Mouse (Mus musculus) cerebellum, adult 9-11 months (tissue): ENCODE measurements around the gene Krt35.
A peak's percentile ranks its signal among the peaks of the same experiment; 100 is the strongest.

Experiments
- DNase-seq: peaks from one replicate; pipeline ENCODE4 v3.0.0; 2022

Gene Krt35

GRCm38 (mm10) chr11:100096141-100096540 lies at the start of gene Krt35:
Gene Krt35 (minus strand): TSS chr11:100096241.
- no peak for DNase-seq

- no peak for DNase-seq
Measured at GRCm38 (mm10) chr11:100145104-100145503, 49.1 kb upstream of the Krt35 start.

- DNase-seq = no peak
Measured at GRCm38 (mm10) chr11:100140966-100141365, 44.9 kb upstream of the Krt35 start.

GRCm38 (mm10) chr11:100139391-100139790 lies 43.4 kb upstream of the Krt35 start:
- DNase-seq = no peak

- DNase-seq = no peak
Measured at GRCm38 (mm10) chr11:100138809-100139208, 42.8 kb upstream of the Krt35 start.

- DNase-seq = no peak
Measured at GRCm38 (mm10) chr11:100137693-100138092, 41.7 kb upstream of the Krt35 start.

- DNase-seq = no peak
Measured at GRCm38 (mm10) chr11:100136559-100136958, 40.5 kb upstream of the Krt35 start.

- DNase-seq = no peak
Measured at GRCm38 (mm10) chr11:100135731-100136130, 39.7 kb upstream of the Krt35 start, which contains the start of gene Krt15. Gene Krt15 (minus strand): TSS chr11:100135928.

- DNase-seq = no peak
Measured at GRCm38 (mm10) chr11:100124901-100125300, 28.9 kb upstream of the Krt35 start.

GRCm38 (mm10) chr11:100121466-100121865 lies 25.4 kb upstream of the Krt35 start, which contains the start of gene Krt13:
Gene Krt13 (minus strand): TSS chr11:100121566.
- no peak for DNase-seq

- DNase-seq = no peak
Measured at GRCm38 (mm10) chr11:100120331-100120730, 24.3 kb upstream of the Krt35 start.

- no peak for DNase-seq
Measured at GRCm38 (mm10) chr11:100113742-100114029, 17.6 kb upstream of the Krt35 start.

GRCm38 (mm10) chr11:100112935-100113741 lies 17.1 kb upstream of the Krt35 start:
- no peak for DNase-seq

- no peak for DNase-seq
Measured at GRCm38 (mm10) chr11:100105576-100106122, 9.6 kb upstream of the Krt35 start, which contains the start of gene Krt36. Gene Krt36 (minus strand): TSS chr11:100105626.

- DNase-seq = no peak
Measured at GRCm38 (mm10) chr11:100102693-100103429, 6.8 kb upstream of the Krt35 start.

GRCm38 (mm10) chr11:100100391-100100790 lies 4.3 kb upstream of the Krt35 start:
- no peak for DNase-seq

GRCm38 (mm10) chr11:100097819-100098218 lies 1.8 kb upstream of the Krt35 start:
- no peak for DNase-seq

GRCm38 (mm10) chr11:100088378-100089025 lies 7.5 kb downstream of the Krt35 start:
- DNase-seq = no peak

GRCm38 (mm10) chr11:100087861-100088260 lies 8.2 kb downstream of the Krt35 start, which contains the start of gene Krt32:
Gene Krt32 (minus strand): TSS chr11:100088226.
- no peak for DNase-seq

GRCm38 (mm10) chr11:100073873-100074272 lies 22.2 kb downstream of the Krt35 start:
- DNase-seq = no peak

GRCm38 (mm10) chr11:100067293-100068036 lies 28.6 kb downstream of the Krt35 start:
- DNase-seq = no peak

- DNase-seq = peak; percentile 38
Measured at GRCm38 (mm10) chr11:100066236-100067010, 29.6 kb downstream of the Krt35 start.
